Mouse (Mus musculus): Measurements from ENCODE around the gene Adcy2. TPM values are rescaled to one million over a fixed set of nuclear protein-coding genes. Genes with fewer than 3 reads are reported as not detected.

Gene Adcy2
- polyA plus RNA-seq, 1 experiment from 2014 or later, result 9.4 TPM

DNA sequence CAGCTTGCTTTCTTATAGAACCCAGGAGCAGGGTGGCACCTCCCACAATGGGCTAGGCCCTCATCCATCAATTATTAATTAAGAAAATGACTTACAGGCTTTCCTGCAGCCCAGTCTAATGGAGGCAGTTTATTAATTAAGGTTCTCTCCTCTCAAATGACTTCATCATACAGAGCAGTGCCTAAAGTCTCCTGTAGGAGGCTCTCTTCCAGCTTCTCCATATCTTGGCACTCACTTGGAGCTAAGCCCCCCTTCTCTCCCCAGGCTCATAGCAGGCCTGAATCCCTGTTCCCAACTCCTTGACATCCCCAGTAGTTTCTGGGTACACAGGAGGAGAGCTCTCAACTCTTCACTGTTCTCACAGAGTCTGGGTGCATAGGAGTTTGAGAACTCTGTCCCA, 400.4 kb downstream of the Adcy2 start:
- Histone ChIP-seq H3K4me2 (replicated peaks; ENCODE audit: low read depth, low read length) (no peak overlapping the region), H3K9me3 (ENCODE audit: control insufficient read depth, low read length) (no peaks in the 10 kb centered on the region), H3K4me1 (ENCODE audit: control insufficient read depth, insufficient read depth, low read length) (no peaks in the 10 kb centered on the region), H3K36me3 (ENCODE audit: control insufficient read depth, insufficient read depth, low read length) (no peaks in the 10 kb centered on the region), H3K27ac (ENCODE audit: low read depth, low read length) (no peak overlapping the region), H3K4me3 (ENCODE audit: low read length) (no peak overlapping the region), H3K27me3 (ENCODE audit: control insufficient read depth, insufficient read depth, low read length) (no peaks in the 10 kb centered on the region), H3K9ac (ENCODE audit: low read depth, low read length) (no peak overlapping the region)
- ATAC-seq (ENCODE audit: low FRiP score, low TSS enrichment), result no peak

DNA sequence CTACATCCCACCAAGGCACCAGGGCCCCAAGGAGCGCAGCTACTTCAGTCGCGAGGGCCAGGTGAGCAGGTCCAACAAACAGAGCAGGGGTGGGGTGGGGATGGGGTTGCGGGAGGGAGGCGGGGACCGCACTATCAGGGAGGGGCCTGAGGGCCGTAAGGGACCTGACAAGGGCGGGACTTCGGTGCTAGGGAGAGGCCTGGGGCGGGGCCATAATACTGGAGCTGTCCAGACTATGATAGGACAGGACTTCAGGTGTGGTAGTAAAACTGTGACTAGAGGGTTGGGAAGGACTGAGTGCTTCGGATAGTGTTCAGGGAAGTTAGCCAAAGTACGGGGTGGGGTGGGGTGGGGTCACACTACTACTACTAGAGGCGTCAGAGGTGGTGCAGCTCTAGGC, 401.7 kb downstream of the Adcy2 start:
- peak; percentile 65 for ATAC-seq (ENCODE audit: low FRiP score, low TSS enrichment)
- Histone ChIP-seq H3K4me2 (replicated peaks; ENCODE audit: low read depth, low read length) (peak overlapping the region; percentile 32; the same call in 1 of the 2 replicates), H3K27ac (ENCODE audit: low read depth, low read length) (no peak overlapping the region), H3K9ac (ENCODE audit: low read depth, low read length) (no peak overlapping the region), H3K36me3 (ENCODE audit: control insufficient read depth, insufficient read depth, low read length) (peaks cover 6% of the 10 kb centered on the region; the same call in 1 of the 2 replicates), H3K4me1 (ENCODE audit: control insufficient read depth, insufficient read depth, low read length) (no peaks in the 10 kb centered on the region), H3K4me3 (ENCODE audit: low read length) (peak overlapping the region; percentile 18), H3K9me3 (ENCODE audit: control insufficient read depth, low read length) (no peaks in the 10 kb centered on the region), H3K27me3 (ENCODE audit: control insufficient read depth, insufficient read depth, low read length) (no peaks in the 10 kb centered on the region)
- WGBS, result 13% methylated on average over 13 of the region's 13 CpGs

DNA sequence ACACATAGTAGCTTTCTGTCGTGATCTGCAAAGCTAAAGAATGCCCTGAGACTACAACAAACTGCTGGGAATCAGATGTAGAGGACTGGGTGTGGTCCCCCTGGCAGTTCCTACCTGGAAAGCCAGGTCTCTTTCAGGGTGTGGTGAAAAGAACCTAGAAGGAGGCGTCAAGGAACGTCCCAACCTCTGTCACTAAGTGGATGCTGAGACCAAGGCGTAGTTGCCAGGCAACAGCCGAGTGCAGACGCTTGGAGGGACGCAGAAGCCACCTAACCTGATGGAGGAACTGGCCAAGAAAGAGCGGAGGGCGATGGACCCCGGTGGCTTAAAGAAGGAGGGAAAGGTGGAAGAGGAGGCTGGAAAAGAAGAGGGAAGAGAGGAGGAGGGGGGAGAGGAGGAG, 402.1 kb downstream of the Adcy2 start, which contains the start of gene 1700001L19Rik:
TSS of gene 1700001L19Rik (plus strand) at position 223 of the 400 bp plus-strand sequence.
- Histone ChIP-seq H3K9ac (ENCODE audit: low read depth, low read length) (no peak within 1 kb of the TSS), H3K27me3 (ENCODE audit: control insufficient read depth, insufficient read depth, low read length) (no peaks in the 10 kb centered on the region), H3K9me3 (ENCODE audit: control insufficient read depth, low read length) (no peaks in the 10 kb centered on the region), H3K27ac (ENCODE audit: low read depth, low read length) (no peak within 1 kb of the TSS), H3K4me2 (replicated peaks; ENCODE audit: low read depth, low read length) (peak within 1 kb of the TSS; percentile 32; the same call in 1 of the 2 replicates), H3K36me3 (ENCODE audit: control insufficient read depth, insufficient read depth, low read length) (peaks cover 9% of the 10 kb centered on the region; the same call in 1 of the 2 replicates), H3K4me1 (ENCODE audit: control insufficient read depth, insufficient read depth, low read length) (no peaks in the 10 kb centered on the region), H3K4me3 (ENCODE audit: low read length) (peak within 1 kb of the TSS; percentile 18)
- no peak for ATAC-seq (ENCODE audit: low FRiP score, low TSS enrichment)
- 12% methylated on average over 10 of the region's 10 CpGs for WGBS

GRCm38 (mm10) chr13:68593797-68594196, 405.5 kb downstream of the Adcy2 start:
- H3K36me3 ChIP-seq (ENCODE audit: control insufficient read depth, insufficient read depth, low read length), result peaks cover 43% of the 10 kb centered on the region
- H3K4me1 ChIP-seq (ENCODE audit: control insufficient read depth, insufficient read depth, low read length), result no peaks in the 10 kb centered on the region

GRCm38 (mm10) chr13:68588352-68588751, 411.0 kb downstream of the Adcy2 start:
- Histone ChIP-seq H3K4me2 (replicated peaks; ENCODE audit: low read depth, low read length) (no peak overlapping the region), H3K27me3 (ENCODE audit: control insufficient read depth, insufficient read depth, low read length) (no peaks in the 10 kb centered on the region), H3K36me3 (ENCODE audit: control insufficient read depth, insufficient read depth, low read length) (peaks cover 92% of the 10 kb centered on the region), H3K4me1 (ENCODE audit: control insufficient read depth, insufficient read depth, low read length) (no peaks in the 10 kb centered on the region; the same call in 1 of the 2 replicates), H3K27ac (ENCODE audit: low read depth, low read length) (no peak overlapping the region), H3K9ac (ENCODE audit: low read depth, low read length) (no peak overlapping the region), H3K4me3 (ENCODE audit: low read length) (no peak overlapping the region), H3K9me3 (ENCODE audit: control insufficient read depth, low read length) (no peaks in the 10 kb centered on the region)
- no peak for ATAC-seq (ENCODE audit: low FRiP score, low TSS enrichment)

More at GRCm38 (mm10) chr13:68593797-68594196, 405.5 kb downstream of the Adcy2 start:
- Histone ChIP-seq H3K9ac (ENCODE audit: low read depth, low read length) (no peak overlapping the region), H3K27ac (ENCODE audit: low read depth, low read length) (no peak overlapping the region), H3K4me3 (ENCODE audit: low read length) (no peak overlapping the region), H3K9me3 (ENCODE audit: control insufficient read depth, low read length) (no peaks in the 10 kb centered on the region), H3K4me2 (replicated peaks; ENCODE audit: low read depth, low read length) (no peak overlapping the region), H3K27me3 (ENCODE audit: control insufficient read depth, insufficient read depth, low read length) (no peaks in the 10 kb centered on the region)
- no peak for ATAC-seq (ENCODE audit: low FRiP score, low TSS enrichment)
- WGBS, result 84% methylated on average over 1 of the region's 1 CpGs

DNA sequence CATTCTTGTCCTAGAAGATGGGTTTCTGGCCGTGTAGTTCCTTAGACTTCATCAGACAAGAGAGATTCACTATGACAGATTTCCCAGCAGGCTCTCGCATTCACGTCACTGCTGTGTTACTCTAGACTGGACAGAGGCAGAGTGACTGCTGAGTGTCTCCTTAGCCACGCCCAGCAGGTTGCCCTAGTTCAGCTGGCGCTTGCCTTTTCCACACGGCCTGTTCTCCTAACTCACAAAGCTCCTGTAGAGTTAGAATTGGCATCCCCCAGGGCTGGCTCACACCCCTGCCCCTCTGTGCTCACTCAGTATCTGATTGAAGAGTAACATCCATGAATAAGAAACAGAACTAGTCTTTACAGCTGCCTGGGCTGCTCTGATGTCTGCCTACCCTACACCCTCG, 413.9 kb downstream of the Adcy2 start:
- H3K4me3 ChIP-seq (ENCODE audit: low read length), result no peak overlapping the region
- no peak for ATAC-seq (ENCODE audit: low FRiP score, low TSS enrichment)

GRCm38 (mm10) chr13:68583961-68584360, 415.4 kb downstream of the Adcy2 start:
- H3K27me3 ChIP-seq (ENCODE audit: control insufficient read depth, insufficient read depth, low read length), result no peaks in the 10 kb centered on the region
- no peak for ATAC-seq (ENCODE audit: low FRiP score, low TSS enrichment)
- H3K9ac ChIP-seq (ENCODE audit: low read depth, low read length), result no peak overlapping the region
- peaks cover 53% of the 10 kb centered on the region for H3K36me3 ChIP-seq (ENCODE audit: control insufficient read depth, insufficient read depth, low read length)
- no peak overlapping the region for H3K4me2 ChIP-seq (replicated peaks; ENCODE audit: low read depth, low read length)
- H3K9me3 ChIP-seq (ENCODE audit: control insufficient read depth, low read length), result no peaks in the 10 kb centered on the region
- peaks cover 6% of the 10 kb centered on the region for H3K4me1 ChIP-seq (ENCODE audit: control insufficient read depth, insufficient read depth, low read length)
- WGBS, result 91% methylated on average over 11 of the region's 11 CpGs
- no peak overlapping the region for H3K27ac ChIP-seq (ENCODE audit: low read depth, low read length)
- no peak overlapping the region for H3K4me3 ChIP-seq (ENCODE audit: low read length)

More for the DNA sequence above, 413.9 kb downstream of the Adcy2 start:
- peaks cover 6% of the 10 kb centered on the region for H3K4me1 ChIP-seq (ENCODE audit: control insufficient read depth, insufficient read depth, low read length)
- no peaks in the 10 kb centered on the region for H3K9me3 ChIP-seq (ENCODE audit: control insufficient read depth, low read length)
- WGBS, result 89% methylated on average over 7 of the region's 7 CpGs
- H3K27me3 ChIP-seq (ENCODE audit: control insufficient read depth, insufficient read depth, low read length), result no peaks in the 10 kb centered on the region
- H3K4me2 ChIP-seq (replicated peaks; ENCODE audit: low read depth, low read length), result no peak overlapping the region
- H3K36me3 ChIP-seq (ENCODE audit: control insufficient read depth, insufficient read depth, low read length), result peaks cover 66% of the 10 kb centered on the region
- H3K9ac ChIP-seq (ENCODE audit: low read depth, low read length), result no peak overlapping the region
- no peak overlapping the region for H3K27ac ChIP-seq (ENCODE audit: low read depth, low read length)

GRCm38 (mm10) chr13:68582517-68582780, 416.9 kb downstream of the Adcy2 start:
- H3K9ac ChIP-seq (ENCODE audit: low read depth, low read length), result peak overlapping the region; percentile 86
- H3K4me2 ChIP-seq (replicated peaks; ENCODE audit: low read depth, low read length), result peak overlapping the region; percentile 78
- H3K36me3 ChIP-seq (ENCODE audit: control insufficient read depth, insufficient read depth, low read length), result peaks cover 50% of the 10 kb centered on the region
- peak; percentile 10; the same call in 1 of the 2 replicates for ATAC-seq (ENCODE audit: low FRiP score, low TSS enrichment)
- no peaks in the 10 kb centered on the region for H3K9me3 ChIP-seq (ENCODE audit: control insufficient read depth, low read length)
- WGBS, result 0% methylated on average over 11 of the region's 11 CpGs
- H3K4me1 ChIP-seq (ENCODE audit: control insufficient read depth, insufficient read depth, low read length), result peaks cover 6% of the 10 kb centered on the region
- peak overlapping the region; percentile 71 for H3K27ac ChIP-seq (ENCODE audit: low read depth, low read length)
- H3K27me3 ChIP-seq (ENCODE audit: control insufficient read depth, insufficient read depth, low read length), result no peaks in the 10 kb centered on the region
- peak overlapping the region; percentile 88 for H3K4me3 ChIP-seq (ENCODE audit: low read length)

DNA sequence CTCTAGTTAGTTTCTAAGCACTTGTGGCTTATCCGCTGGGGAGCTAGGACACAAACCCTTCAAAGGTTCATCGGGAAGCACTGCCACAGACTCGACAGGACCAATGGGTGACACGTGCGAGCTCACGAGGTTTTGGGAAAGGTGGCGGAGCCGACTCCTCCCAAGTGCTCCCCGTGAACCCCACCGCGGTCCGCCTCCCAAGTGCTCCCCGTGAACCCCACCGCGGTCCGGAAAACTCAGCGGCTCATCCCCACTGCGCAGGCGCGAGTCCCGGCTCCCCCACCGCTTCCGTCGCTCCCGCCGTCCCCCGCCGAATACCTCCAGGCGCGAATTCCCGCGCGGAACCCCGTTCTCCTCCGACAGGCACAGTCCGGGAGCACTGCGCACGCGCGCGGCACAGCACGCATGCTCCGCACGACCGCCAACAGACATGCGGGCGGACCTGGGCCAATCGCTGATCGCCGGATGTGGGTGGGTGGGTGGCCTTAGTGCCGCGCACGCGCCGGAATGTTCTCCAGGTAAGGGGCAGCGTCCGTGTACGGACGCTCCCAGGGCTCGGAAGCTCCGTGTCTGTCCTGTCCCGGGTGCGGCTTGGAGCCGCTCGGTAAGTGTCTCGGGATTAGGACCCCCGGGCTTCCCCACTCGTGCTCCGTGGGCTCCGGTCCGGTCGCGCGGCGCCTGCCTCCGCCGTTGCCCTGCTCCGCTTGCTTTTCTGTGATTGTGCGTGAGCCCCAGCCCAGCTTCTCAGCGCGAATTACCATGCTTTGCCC, 417.4 kb downstream of the Adcy2 start, which contains the start of the genes Mtrr and Fastkd3:
TSS of gene Mtrr (minus strand) at position 403 of the 770 bp plus-strand sequence.
TSS of gene Fastkd3 (plus strand) at position 488 of the 770 bp plus-strand sequence.
- peak; percentile 100 for ATAC-seq (ENCODE audit: low FRiP score, low TSS enrichment)
- H3K9me3 ChIP-seq (ENCODE audit: control insufficient read depth, low read length), result no peaks in the 10 kb centered on the region
- peaks cover 50% of the 10 kb centered on the region for H3K36me3 ChIP-seq (ENCODE audit: control insufficient read depth, insufficient read depth, low read length)
- peaks cover 6% of the 10 kb centered on the region for H3K4me1 ChIP-seq (ENCODE audit: control insufficient read depth, insufficient read depth, low read length)
- peak within 1 kb of the TSS; percentile 88 for H3K4me3 ChIP-seq (ENCODE audit: low read length)
- H3K4me2 ChIP-seq (replicated peaks; ENCODE audit: low read depth, low read length), result peak within 1 kb of the TSS; percentile 78
- WGBS, result under 1% methylated on average over 81 of the region's 81 CpGs
- H3K27ac ChIP-seq (ENCODE audit: low read depth, low read length), result peak within 1 kb of the TSS; percentile 71
- H3K9ac ChIP-seq (ENCODE audit: low read depth, low read length), result peak within 1 kb of the TSS; percentile 86
- H3K27me3 ChIP-seq (ENCODE audit: control insufficient read depth, insufficient read depth, low read length), result no peaks in the 10 kb centered on the region
